Mouse (Mus musculus): ENCODE measurements around the gene Frmd4b.

DNA sequence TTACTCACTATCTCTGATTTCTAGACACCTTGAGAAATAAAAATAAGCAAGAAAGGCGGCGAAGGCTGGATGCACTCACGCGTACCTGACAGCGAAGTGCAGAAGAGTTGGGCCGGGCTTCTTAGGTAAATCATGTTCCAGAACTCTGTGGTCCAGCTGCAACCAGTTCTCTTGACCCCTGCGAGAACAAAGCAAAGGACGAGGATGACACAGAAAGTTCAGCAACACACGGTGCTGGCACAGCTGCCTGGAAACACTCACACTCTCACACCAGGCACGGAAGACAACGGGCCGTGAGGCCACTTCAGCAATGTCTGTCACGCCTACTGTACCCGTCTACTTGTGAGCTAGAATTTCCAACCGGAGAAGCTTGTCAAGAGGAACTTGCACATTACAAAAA is 204.9 kb downstream of the Frmd4b start:
- TF ChIP-seq CTCF (IDR thresholded peaks at IDR 0.05; ENCODE audit: borderline replicate concordance, insufficient read depth, low read depth, low read length) (no peak), POLR2A (IDR thresholded peaks at IDR 0.05; ENCODE audit: borderline replicate concordance, insufficient read depth, low read length) (no peak)

Data from cerebellum, adult 2 months (tissue).